ENCODE assay signal across 19 mouse cellular contexts in genomic region chr14:120535924-120536323, GRCm38 (mm10). TPM values are rescaled to one million over a fixed set of nuclear protein-coding genes. Genes with fewer than 3 reads are reported as not detected.
DNase-seq lines count a peak whose midpoint lies in the region; ATAC-seq and TF ChIP-seq lines count a peak whose summit lies in the region.
"Had no signal": no experiment of that assay in that cellular context is flagged by ENCODE, and none has a peak within 500 bp of the region (broad histone marks: within the 10 kb centered on the region; RNA-seq: fewer than 3 reads in every experiment).

No protein-coding gene starts in this region.

- no peaks in the 10 kb centered on the region for H3K36me3 ChIP-seq in kidney, postnatal 0 days (ENCODE audit: insufficient read depth, low read length)
- no peaks in the 10 kb centered on the region for H3K36me3 ChIP-seq in intestine, embryonic 15.5 days
- H3K36me3 ChIP-seq: embryonic facial prominence, embryonic 15.5 days; forebrain, embryonic 10.5 days; hindbrain, embryonic 12.5 days; midbrain, embryonic 10.5 days had no signal

- H3K9ac ChIP-seq in kidney, postnatal 0 days (ENCODE audit: low read depth, low read length): no peak overlapping the region
- no peak overlapping the region for H3K9ac ChIP-seq in intestine, embryonic 15.5 days
- H3K9ac ChIP-seq: embryonic facial prominence, embryonic 15.5 days; hindbrain, embryonic 12.5 days had no signal

- 0 out of 2 replicates have a peak overlapping the region, but pooled peaks have one; percentile 44 for H3K27ac ChIP-seq in kidney, postnatal 0 days
- peak overlapping the region; percentile 49; the same call in 1 of the 2 replicates for H3K27ac ChIP-seq in intestine, embryonic 15.5 days
- H3K27ac ChIP-seq: embryonic facial prominence, embryonic 15.5 days; forebrain, embryonic 10.5 days; hindbrain, embryonic 12.5 days; midbrain, embryonic 10.5 days had no signal

- WGBS in kidney, postnatal 0 days: 82% methylated on average over 3 of the region's 3 CpGs
- WGBS in intestine, embryonic 15.5 days: 61% methylated on average over 3 of the region's 3 CpGs

- ATAC-seq in kidney, postnatal 0 days (replicated peaks; ENCODE audit: low FRiP score, low read depth): no peak
- ATAC-seq in intestine, embryonic 15.5 days: no peak
- no peak for ATAC-seq in activated CD4-positive, CD25-positive, alpha-beta regulatory T cell, adult 4 months

- H3K9me3 ChIP-seq in kidney, postnatal 0 days (replicated peaks; ENCODE audit: low read length): no peaks in the 10 kb centered on the region
- no peaks in the 10 kb centered on the region for H3K9me3 ChIP-seq in intestine, embryonic 15.5 days
- H3K9me3 ChIP-seq: embryonic facial prominence, embryonic 15.5 days; forebrain, embryonic 10.5 days; hindbrain, embryonic 12.5 days; midbrain, embryonic 10.5 days had no signal

- no peak for TF ChIP-seq CTCF in kidney, postnatal 0 days (IDR thresholded peaks at IDR 0.05; ENCODE audit: low read depth)

- DNase-seq in kidney, postnatal 0 days (ENCODE audit: low spot score): no peak
- no peak for DNase-seq in kidney, postnatal 36 days
- DNase-seq in 416B (ENCODE audit: low read depth): peak; percentile 29
- DNase-seq in CD4-positive helper T cell, adult 2 months (ENCODE audit: low read depth, low spot score): peak; percentile 14
- no peak for DNase-seq in gastrocnemius, postnatal 25 days
- no peak for DNase-seq in Muller cell, postnatal 12 days (ENCODE audit: inconsistent ontology term)
- DNase-seq: adrenal gland, postnatal 36 days; cerebellum, adult 9-10 months; kidney, adult 2 months; layer of hippocampus, postnatal 36 days; left cerebral cortex, postnatal 4 days; lung, postnatal 14 days; thymus, adult 18-20 months had no signal

- H3K4me3 ChIP-seq in kidney, postnatal 0 days (replicated peaks; ENCODE audit: low read depth, low read length): no peak overlapping the region
- no peak overlapping the region for H3K4me3 ChIP-seq in intestine, embryonic 15.5 days (replicated peaks)
- H3K4me3 ChIP-seq: embryonic facial prominence, embryonic 15.5 days; forebrain, embryonic 10.5 days; hindbrain, embryonic 12.5 days; midbrain, embryonic 10.5 days had no signal

- H3K4me2 ChIP-seq in kidney, postnatal 0 days (ENCODE audit: low read length): no peak overlapping the region
- H3K4me2 ChIP-seq in intestine, embryonic 15.5 days (replicated peaks): no peak overlapping the region
- H3K4me2 ChIP-seq: embryonic facial prominence, embryonic 15.5 days; hindbrain, embryonic 12.5 days had no signal

- H3K4me1 ChIP-seq in kidney, postnatal 0 days (replicated peaks; ENCODE audit: insufficient read depth, low read length): no peaks in the 10 kb centered on the region
- H3K4me1 ChIP-seq in intestine, embryonic 15.5 days (replicated peaks): 0 out of 2 replicates have a peak, but pooled peaks cover 5% of the 10 kb centered on the region
- H3K4me1 ChIP-seq: embryonic facial prominence, embryonic 15.5 days had no signal

- H3K27me3 ChIP-seq in kidney, postnatal 0 days (ENCODE audit: insufficient read depth, low read length): no peaks in the 10 kb centered on the region
- H3K27me3 ChIP-seq in intestine, embryonic 15.5 days (replicated peaks): no peaks in the 10 kb centered on the region
- H3K27me3 ChIP-seq: embryonic facial prominence, embryonic 15.5 days; hindbrain, embryonic 12.5 days had no signal

RNA-seq across cellular contexts. Expression of gene Rap2a, which starts 57.7 kb away (rescaled TPM):
- polyA plus RNA-seq in kidney, postnatal 0 days (2015; fragmentation: Nextera tagmentation; extraction: Ambion mirVana): 15.4 and 16.5 TPM in 2 replicates
- polyA plus RNA-seq in intestine, embryonic 15.5 days (2015; fragmentation: Nextera tagmentation; extraction: Ambion mirVana): 19.8 and 20.8 TPM in 2 replicates
- total RNA-seq in gastrocnemius, postnatal 25 days (2021): 1 to 10 TPM; 4.1 to 4.8 TPM
- polyA plus RNA-seq in activated CD4-positive, CD25-positive, alpha-beta regulatory T cell, adult 4 months (2017; shearing (Covaris generic)): 1 to 10 TPM; 1.0 to 1.2 TPM

Comparison
In these comparisons a context has a peak if more than half of its experiments do, and no peak if none do; other contexts are left out.
1. DNase-seq: peak in 416B (single experiment) and CD4-positive helper T cell, adult 2 months (single experiment); none in kidney, postnatal 0 days (single experiment), kidney, postnatal 36 days (0 of 2), gastrocnemius, postnatal 25 days (single experiment) and Muller cell, postnatal 12 days (single experiment).